Mouse (Mus musculus): ENCODE data around the gene Robo3. TPM values are rescaled to one million over a fixed set of nuclear protein-coding genes. Genes with fewer than 3 reads are reported as not detected.
A peak's percentile ranks its signal among the peaks of the same experiment; 100 is the strongest.

Gene Robo3
- total RNA-seq, 1 experiment from 2014 or later, result not detected

DNA sequence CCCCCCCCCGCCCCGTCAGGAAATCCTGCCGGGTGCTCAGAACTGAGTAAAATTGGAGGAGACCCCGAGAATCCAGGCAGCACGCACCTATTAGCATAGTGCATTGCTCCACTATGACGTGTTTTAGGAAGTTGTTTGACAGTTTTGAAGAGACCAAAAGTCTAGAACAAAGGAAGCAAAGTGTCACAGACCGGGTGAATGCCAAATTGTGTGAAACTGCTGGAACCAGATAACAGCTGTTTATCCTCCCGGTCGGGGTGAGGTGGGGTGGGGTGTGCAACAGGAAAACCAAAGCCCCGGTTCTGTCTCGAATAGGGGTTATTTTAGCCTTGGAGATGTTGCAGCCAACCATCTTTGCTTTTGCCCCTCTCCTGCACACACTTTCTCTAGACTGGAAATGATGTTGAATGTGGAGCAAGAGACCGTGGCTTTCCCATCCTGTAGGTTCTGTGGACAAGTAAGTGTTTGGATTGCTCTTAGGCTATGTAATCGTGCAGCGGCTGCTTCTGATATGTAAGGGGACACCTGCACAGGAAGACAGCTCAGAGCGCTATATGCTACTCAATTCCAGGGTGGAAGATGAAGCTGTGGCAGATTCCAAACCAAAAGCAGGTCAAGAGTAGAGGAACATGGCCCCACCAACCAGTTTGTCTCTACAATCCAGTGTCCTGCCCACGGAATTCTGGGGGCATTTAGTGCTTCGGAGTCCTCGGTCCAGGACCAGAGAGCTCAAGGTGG is 946 bp upstream of the Robo3 start:
- ATAC-seq (ENCODE audit: extremely low read depth, insufficient number of reproducible peaks, low FRiP score, poor library complexity, severe bottlenecking), result no peak

GRCm38 (mm10) chr9:37432026-37432666 is 900 bp downstream of the Robo3 start:
- no peak for ATAC-seq (ENCODE audit: extremely low read depth, insufficient number of reproducible peaks, low FRiP score, poor library complexity, severe bottlenecking)

DNA sequence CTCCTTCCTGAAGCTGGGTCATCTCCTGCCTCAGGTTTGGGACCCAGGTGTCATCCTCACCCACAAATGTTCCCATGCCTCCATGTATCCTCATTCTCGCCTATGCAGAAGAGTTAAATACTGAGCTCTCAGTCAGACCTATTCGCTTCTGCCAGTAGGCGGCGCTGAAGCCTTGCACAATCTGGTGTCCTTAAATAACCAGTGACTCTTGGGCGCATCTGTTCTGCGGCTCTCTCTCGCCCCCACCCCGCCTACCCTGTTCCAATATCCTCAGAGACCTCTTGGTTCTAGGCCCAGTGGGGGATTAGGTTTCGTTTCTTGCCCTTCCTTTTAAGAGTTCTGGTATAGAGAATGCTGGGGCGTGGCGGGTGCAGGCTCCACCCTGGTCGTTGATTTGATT is 2.5 kb downstream of the Robo3 start:
- ATAC-seq (ENCODE audit: extremely low read depth, insufficient number of reproducible peaks, low FRiP score, poor library complexity, severe bottlenecking), result peak; percentile 71

- ATAC-seq (ENCODE audit: extremely low read depth, insufficient number of reproducible peaks, low FRiP score, poor library complexity, severe bottlenecking), result no peak
Measured at GRCm38 (mm10) chr9:37429326-37429725, 3.7 kb downstream of the Robo3 start.

DNA sequence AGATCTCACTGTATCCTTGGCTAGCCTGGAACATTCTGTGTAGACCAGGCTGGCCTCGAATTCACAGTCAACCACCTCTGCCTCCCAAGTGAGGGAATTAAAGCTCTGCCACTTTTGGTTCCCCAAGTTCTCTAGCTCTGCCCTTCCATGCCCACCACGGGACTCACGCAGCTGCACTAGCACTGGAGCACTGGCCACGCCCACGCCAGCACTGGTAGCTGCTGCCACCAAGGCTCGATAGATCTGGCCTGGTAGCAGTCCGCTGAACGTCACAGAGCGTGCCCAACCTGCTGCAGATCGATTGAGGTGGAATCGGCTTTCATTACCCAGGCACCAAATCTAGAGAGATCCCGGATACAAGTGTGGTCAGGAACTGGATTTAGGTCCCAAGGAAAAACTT is 11.8 kb downstream of the Robo3 start:
- ATAC-seq (ENCODE audit: extremely low read depth, insufficient number of reproducible peaks, low FRiP score, poor library complexity, severe bottlenecking), result no peak

DNA sequence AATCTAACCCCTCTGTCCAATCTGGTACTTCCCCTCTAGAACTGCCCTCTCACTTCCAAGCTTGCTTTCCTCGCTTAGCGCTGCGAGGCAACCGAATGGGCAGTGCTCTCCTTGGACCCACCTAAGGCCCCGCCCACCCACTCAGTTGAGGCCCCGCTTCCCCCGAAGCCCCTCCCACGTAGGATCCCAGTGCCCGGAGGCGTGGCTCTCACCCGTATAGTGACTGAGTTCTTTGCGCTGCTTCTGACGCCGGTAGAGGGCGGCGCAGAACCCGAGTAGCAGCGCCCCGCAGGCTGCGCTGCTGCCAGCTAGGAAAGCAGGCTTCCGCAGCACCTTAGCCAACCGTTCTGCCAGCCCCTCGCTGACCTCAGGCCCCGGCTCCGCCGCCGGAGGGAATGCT is 12.4 kb downstream of the Robo3 start:
- ATAC-seq (ENCODE audit: extremely low read depth, insufficient number of reproducible peaks, low FRiP score, poor library complexity, severe bottlenecking), result peak; percentile 74

DNA sequence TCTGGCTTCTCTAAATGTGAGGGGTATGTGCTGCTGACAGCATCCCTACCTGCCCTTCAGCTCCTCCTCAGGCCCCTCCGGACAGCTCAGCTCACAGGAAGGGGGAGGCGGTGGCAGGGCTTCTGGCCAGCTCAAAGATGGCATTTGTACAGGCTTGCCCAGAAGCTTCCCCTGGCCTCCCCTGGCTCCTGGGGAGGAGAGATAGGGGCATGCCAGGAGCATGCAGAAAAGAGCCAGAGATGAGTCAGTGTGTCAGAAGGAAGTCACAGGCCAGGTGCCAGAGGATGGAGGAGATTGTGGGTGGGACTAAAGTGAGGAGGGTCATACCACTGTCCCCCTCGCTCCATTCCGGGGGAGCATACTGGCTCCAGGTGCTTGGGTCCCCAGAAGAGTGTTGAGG is 14.3 kb downstream of the Robo3 start:
- no peak for ATAC-seq (ENCODE audit: extremely low read depth, insufficient number of reproducible peaks, low FRiP score, poor library complexity, severe bottlenecking)

DNA sequence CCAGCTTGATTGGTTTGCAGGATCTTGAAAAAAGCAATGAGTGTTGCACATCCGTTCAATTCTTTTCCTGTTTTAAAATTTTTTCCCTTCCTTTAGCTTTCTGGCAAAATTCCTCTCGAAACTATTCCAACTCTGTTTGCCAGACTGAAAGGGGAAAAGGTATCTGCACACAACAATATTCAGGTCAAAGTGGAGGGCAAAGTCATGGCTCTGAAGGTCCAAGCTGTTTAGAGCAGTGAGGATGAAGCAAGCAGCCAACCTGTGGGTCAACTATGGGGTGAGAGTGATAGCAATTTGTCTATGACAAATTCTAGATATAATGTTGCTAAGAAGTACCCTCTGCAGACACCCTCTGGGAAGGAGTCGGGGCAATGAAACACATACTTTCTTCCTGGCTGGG is 18.4 kb downstream of the Robo3 start:
- ATAC-seq (ENCODE audit: extremely low read depth, insufficient number of reproducible peaks, low FRiP score, poor library complexity, severe bottlenecking), result no peak

- no peak for ATAC-seq (ENCODE audit: extremely low read depth, insufficient number of reproducible peaks, low FRiP score, poor library complexity, severe bottlenecking)
Measured at GRCm38 (mm10) chr9:37412989-37413388, 20.1 kb downstream of the Robo3 start.

DNA sequence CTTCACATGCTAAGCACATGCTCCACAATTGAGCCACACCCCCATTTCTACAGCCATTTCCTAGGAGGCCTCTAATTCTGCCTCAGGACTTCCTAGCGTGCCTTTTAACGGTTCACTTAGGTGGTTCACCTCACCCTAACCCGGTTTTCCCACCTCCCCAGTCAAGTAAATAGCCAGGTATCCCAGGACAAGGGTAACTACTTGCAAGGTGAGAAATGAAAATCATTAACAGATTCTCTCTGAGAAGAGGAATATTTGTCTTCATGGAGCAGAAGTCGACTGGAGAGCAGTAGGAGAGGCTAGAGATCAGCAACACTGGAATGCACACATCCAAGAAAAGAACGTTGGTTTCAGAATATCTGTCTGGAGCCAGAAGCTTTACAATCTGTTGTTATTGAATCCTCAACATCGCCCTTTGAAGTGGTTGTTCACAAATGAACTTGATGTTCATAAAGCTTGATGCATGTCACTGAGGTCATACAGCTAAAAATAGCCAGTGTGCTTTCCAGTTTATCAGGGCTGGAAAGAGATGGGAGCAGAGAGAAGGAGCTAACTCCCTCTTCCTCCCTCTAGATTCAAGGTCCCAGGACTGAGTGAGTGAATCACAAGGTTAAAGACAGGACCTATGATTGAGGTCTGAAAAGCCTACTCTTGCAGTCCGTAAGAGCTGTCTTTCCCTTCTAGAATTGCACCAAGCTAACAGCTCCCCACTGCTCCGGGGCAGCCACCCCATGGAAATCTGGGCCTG is 23.2 kb downstream of the Robo3 start:
- ATAC-seq (ENCODE audit: extremely low read depth, insufficient number of reproducible peaks, low FRiP score, poor library complexity, severe bottlenecking), result no peak

- ATAC-seq (ENCODE audit: extremely low read depth, insufficient number of reproducible peaks, low FRiP score, poor library complexity, severe bottlenecking), result no peak
Measured at GRCm38 (mm10) chr9:37407850-37408502, 25.1 kb downstream of the Robo3 start.

DNA sequence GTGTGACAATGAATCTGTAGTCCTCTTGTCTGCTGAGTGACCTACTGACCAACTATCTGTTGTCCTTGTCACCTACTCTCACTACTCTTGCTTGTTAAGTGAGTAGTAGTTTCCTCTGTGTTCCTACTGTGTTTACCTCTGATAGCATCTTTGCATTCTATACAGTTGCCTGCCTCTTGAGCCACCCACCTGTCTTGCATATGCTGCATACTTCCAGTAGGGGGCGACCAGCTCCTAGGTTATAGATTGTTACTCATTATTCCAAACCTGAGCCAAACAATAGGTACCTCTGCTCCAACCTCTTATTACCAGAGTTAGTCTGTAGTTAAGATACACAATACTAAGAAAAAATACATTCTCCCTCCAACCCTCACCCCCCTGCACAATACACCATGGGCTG is 26.7 kb downstream of the Robo3 start:
- peak; percentile 52 for ATAC-seq (ENCODE audit: extremely low read depth, insufficient number of reproducible peaks, low FRiP score, poor library complexity, severe bottlenecking)

DNA sequence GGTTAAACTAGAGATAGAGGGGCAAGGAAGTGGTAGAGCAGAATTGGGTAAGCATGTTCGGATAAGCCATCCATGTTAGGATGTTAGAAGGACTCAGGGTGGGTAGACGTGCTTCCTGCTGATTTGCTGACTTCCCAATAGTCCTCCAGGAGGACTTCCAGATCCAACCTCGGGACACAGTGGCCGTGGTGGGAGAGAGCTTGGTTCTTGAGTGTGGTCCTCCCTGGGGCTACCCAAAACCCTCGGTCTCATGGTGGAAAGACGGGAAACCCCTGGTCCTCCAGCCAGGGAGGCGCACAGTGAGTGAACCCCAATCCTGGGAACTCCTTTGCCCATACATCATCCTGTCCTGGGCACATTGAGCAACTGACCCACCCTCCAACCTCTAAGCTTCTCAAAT is 30.0 kb downstream of the Robo3 start:
- ATAC-seq (ENCODE audit: extremely low read depth, insufficient number of reproducible peaks, low FRiP score, poor library complexity, severe bottlenecking), result no peak

- ATAC-seq (ENCODE audit: extremely low read depth, insufficient number of reproducible peaks, low FRiP score, poor library complexity, severe bottlenecking), result no peak; the same call in 1 of the 2 replicates
Measured at GRCm38 (mm10) chr9:37402501-37402900, 30.5 kb downstream of the Robo3 start.

DNA sequence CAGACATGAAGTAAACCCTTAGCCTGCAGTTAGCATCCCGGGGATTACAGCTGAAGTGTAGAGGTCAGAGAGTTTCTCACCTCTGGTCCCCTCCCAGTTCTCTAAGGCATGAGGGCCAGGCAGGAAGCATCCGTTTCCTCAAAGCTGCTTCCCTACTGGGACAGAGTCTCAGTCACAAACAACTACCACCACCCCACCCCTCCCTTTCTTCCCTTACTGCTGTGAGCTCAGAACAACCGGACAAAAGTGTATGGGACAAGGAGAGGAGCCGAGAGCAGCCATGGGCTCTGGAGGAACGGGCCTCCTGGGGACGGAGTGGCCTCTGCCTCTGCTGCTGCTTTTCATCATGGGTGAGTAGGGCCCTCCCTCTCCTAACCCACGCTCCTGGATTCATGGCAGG is 31.2 kb downstream of the Robo3 start, which contains the start of gene Robo4:
Robo4 (plus strand) TSS at position 96 of the 400 bp plus-strand sequence.
- no peak for ATAC-seq (ENCODE audit: extremely low read depth, insufficient number of reproducible peaks, low FRiP score, poor library complexity, severe bottlenecking)

GRCm38 (mm10) chr9:37400585-37400984 is 32.5 kb downstream of the Robo3 start:
- ATAC-seq (ENCODE audit: extremely low read depth, insufficient number of reproducible peaks, low FRiP score, poor library complexity, severe bottlenecking), result no peak

DNA sequence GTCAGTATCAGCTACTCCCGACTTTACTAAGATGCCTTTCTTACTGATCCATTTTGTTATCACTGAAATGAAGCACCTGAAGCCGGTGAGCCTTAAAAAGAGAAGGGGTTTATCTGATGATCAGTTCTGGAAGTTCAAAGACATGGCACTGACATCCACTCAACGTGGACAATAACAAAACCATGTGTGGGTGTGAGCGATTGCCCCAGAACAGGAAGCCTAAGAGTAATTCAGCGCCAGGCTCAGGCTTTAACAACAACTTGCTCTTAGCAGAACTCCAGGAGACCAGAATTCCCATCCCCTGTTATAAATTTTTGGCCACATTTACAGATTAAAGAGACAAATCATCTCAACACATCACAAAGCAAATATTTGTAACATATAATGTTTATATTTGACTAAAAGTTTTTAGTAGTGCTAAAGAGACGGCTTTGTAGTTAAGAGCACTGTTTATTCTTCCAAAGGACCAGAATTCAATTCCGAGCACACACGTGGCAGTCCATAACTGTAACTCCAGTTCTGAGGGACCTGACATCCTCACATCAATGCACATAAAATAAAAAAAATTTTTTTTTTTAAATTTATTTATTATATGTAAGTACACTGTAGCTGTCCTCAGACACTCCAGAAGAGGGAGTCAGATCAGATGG is 39.4 kb downstream of the Robo3 start:
- ATAC-seq (ENCODE audit: extremely low read depth, insufficient number of reproducible peaks, low FRiP score, poor library complexity, severe bottlenecking), result no peak

DNA sequence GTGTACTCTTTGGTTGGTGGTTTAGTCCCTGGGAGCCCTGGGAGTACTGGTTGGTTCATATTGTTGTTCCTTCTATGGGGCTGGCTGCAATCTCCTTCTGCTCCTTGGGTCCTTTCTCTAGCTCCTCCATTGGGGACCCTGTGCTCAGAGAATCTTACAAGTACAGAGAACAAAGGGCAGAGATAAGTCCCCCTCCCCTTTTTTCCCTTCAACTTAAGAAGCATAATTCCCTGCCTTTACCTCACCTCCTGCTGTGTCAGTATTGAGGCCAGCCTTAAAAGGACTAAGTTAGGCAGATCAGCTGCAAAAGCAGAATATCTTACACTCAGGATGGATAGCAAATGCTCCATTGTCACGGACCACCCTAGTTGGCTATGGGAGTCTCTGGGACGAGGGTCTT is 41.0 kb downstream of the Robo3 start:
- no peak for ATAC-seq (ENCODE audit: extremely low read depth, insufficient number of reproducible peaks, low FRiP score, poor library complexity, severe bottlenecking)

DNA sequence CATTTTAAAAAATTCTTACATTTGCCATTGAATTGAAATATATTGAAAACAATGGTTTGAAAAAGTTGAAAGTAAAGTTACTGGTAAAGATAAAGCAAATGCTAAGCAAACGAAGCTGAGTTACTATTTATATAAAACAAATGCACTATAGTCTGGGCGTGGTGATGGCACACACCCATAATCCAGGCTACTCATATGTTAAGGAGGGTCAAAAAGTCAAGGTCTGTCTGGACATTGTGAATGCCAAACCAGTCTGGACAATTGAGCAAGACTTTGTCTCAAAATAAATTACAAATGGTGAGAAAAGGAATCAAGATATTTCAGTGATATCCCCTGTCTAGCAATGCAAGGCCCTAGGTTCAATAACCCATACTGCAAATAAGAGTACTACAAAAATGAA is 42.2 kb downstream of the Robo3 start:
- no peak for ATAC-seq (ENCODE audit: extremely low read depth, insufficient number of reproducible peaks, low FRiP score, poor library complexity, severe bottlenecking)

All from neutrophil, adult 5-6 weeks (primary cell).